Mouse (Mus musculus): ENCODE results near the gene Egr4. TPM values are rescaled to one million over a fixed set of nuclear protein-coding genes. Genes with fewer than 3 reads are reported as not detected.

Egr4 gene
- polyA plus RNA-seq, 1 experiment from 2014 or later, result not detected

- no peak overlapping the region for H3K9ac ChIP-seq (ENCODE audit: low read depth, low read length)
- peak overlapping the region; percentile 56 for H3K4me2 ChIP-seq (ENCODE audit: low read depth, low read length)
- peaks cover 33% of the 10 kb centered on the region for H3K27me3 ChIP-seq (replicated peaks; ENCODE audit: control insufficient read depth, insufficient read depth, low read length)
- H3K4me1 ChIP-seq (ENCODE audit: control insufficient read depth, insufficient read depth, low read length), result peaks cover 11% of the 10 kb centered on the region
- peak; percentile 58; the same call in 1 of the 2 replicates for ATAC-seq
- WGBS, result 2% methylated on average over 80 of the region's 92 CpGs
- H3K36me3 ChIP-seq (ENCODE audit: control insufficient read depth, insufficient read depth, low read length), result no peaks in the 10 kb centered on the region
- H3K27ac ChIP-seq (ENCODE audit: low read length), result no peak overlapping the region
- no peaks in the 10 kb centered on the region for H3K9me3 ChIP-seq (ENCODE audit: control insufficient read depth, low read length)
- peak overlapping the region; percentile 47 for H3K4me3 ChIP-seq (ENCODE audit: low read length)
Measured at GRCm38 (mm10) chr6:85483843-85484721, 29.3 kb downstream of the Egr4 start.

GRCm38 (mm10) chr6:85480685-85481084 is 32.7 kb downstream of the Egr4 start:
- H3K9me3 ChIP-seq (ENCODE audit: control insufficient read depth, low read length), result no peaks in the 10 kb centered on the region
- H3K27me3 ChIP-seq (replicated peaks; ENCODE audit: control insufficient read depth, insufficient read depth, low read length), result peaks cover 35% of the 10 kb centered on the region
- peaks cover 11% of the 10 kb centered on the region for H3K4me1 ChIP-seq (ENCODE audit: control insufficient read depth, insufficient read depth, low read length)
- WGBS, result 63% methylated on average over 16 of the region's 16 CpGs
- H3K27ac ChIP-seq (ENCODE audit: low read length), result no peak overlapping the region
- ATAC-seq, result no peak
- no peak overlapping the region for H3K9ac ChIP-seq (ENCODE audit: low read depth, low read length)
- no peaks in the 10 kb centered on the region for H3K36me3 ChIP-seq (ENCODE audit: control insufficient read depth, insufficient read depth, low read length)
- H3K4me3 ChIP-seq (ENCODE audit: low read length), result no peak overlapping the region
- no peak overlapping the region for H3K4me2 ChIP-seq (ENCODE audit: low read depth, low read length)

GRCm38 (mm10) chr6:85479979-85480378 is 33.4 kb downstream of the Egr4 start:
- ATAC-seq, result no peak
- Histone ChIP-seq H3K9ac (ENCODE audit: low read depth, low read length) (no peak overlapping the region), H3K4me2 (ENCODE audit: low read depth, low read length) (no peak overlapping the region), H3K27me3 (replicated peaks; ENCODE audit: control insufficient read depth, insufficient read depth, low read length) (peaks cover 31% of the 10 kb centered on the region), H3K36me3 (ENCODE audit: control insufficient read depth, insufficient read depth, low read length) (no peaks in the 10 kb centered on the region), H3K9me3 (ENCODE audit: control insufficient read depth, low read length) (no peaks in the 10 kb centered on the region), H3K4me1 (ENCODE audit: control insufficient read depth, insufficient read depth, low read length) (peaks cover 11% of the 10 kb centered on the region), H3K4me3 (ENCODE audit: low read length) (no peak overlapping the region), H3K27ac (ENCODE audit: low read length) (no peak overlapping the region)
- 81% methylated on average over 5 of the region's 5 CpGs for WGBS

GRCm38 (mm10) chr6:85478416-85478815 is 35.0 kb downstream of the Egr4 start:
- H3K4me2 ChIP-seq (ENCODE audit: low read depth, low read length), result no peak overlapping the region
- H3K4me3 ChIP-seq (ENCODE audit: low read length), result no peak overlapping the region
- no peaks in the 10 kb centered on the region for H3K4me1 ChIP-seq (ENCODE audit: control insufficient read depth, insufficient read depth, low read length)
- H3K36me3 ChIP-seq (ENCODE audit: control insufficient read depth, insufficient read depth, low read length), result no peaks in the 10 kb centered on the region
- no peak for ATAC-seq
- H3K9ac ChIP-seq (ENCODE audit: low read depth, low read length), result no peak overlapping the region
- H3K27ac ChIP-seq (ENCODE audit: low read length), result no peak overlapping the region
- H3K27me3 ChIP-seq (replicated peaks; ENCODE audit: control insufficient read depth, insufficient read depth, low read length), result peaks cover 15% of the 10 kb centered on the region; the same call in 1 of the 2 replicates
- WGBS, result 38% methylated on average over 14 of the region's 14 CpGs
- H3K9me3 ChIP-seq (ENCODE audit: control insufficient read depth, low read length), result no peaks in the 10 kb centered on the region

- Histone ChIP-seq H3K4me1 (ENCODE audit: control insufficient read depth, insufficient read depth, low read length) (no peaks in the 10 kb centered on the region), H3K9ac (ENCODE audit: low read depth, low read length) (no peak overlapping the region), H3K36me3 (ENCODE audit: control insufficient read depth, insufficient read depth, low read length) (no peaks in the 10 kb centered on the region), H3K9me3 (ENCODE audit: control insufficient read depth, low read length) (no peaks in the 10 kb centered on the region), H3K27me3 (replicated peaks; ENCODE audit: control insufficient read depth, insufficient read depth, low read length) (peaks cover 13% of the 10 kb centered on the region; the same call in 1 of the 2 replicates), H3K27ac (ENCODE audit: low read length) (no peak overlapping the region), H3K4me3 (ENCODE audit: low read length) (no peak overlapping the region), H3K4me2 (ENCODE audit: low read depth, low read length) (no peak overlapping the region)
- no peak for ATAC-seq
- 31% methylated on average over 10 of the region's 10 CpGs for WGBS
Measured at GRCm38 (mm10) chr6:85477366-85477917, 35.9 kb downstream of the Egr4 start.

- H3K27ac ChIP-seq (ENCODE audit: low read length), result no peak overlapping the region
- no peak for ATAC-seq
- H3K9me3 ChIP-seq (ENCODE audit: control insufficient read depth, low read length), result no peaks in the 10 kb centered on the region
- H3K27me3 ChIP-seq (replicated peaks; ENCODE audit: control insufficient read depth, insufficient read depth, low read length), result peaks cover 8% of the 10 kb centered on the region; the same call in 1 of the 2 replicates
- H3K9ac ChIP-seq (ENCODE audit: low read depth, low read length), result no peak overlapping the region
- H3K4me1 ChIP-seq (ENCODE audit: control insufficient read depth, insufficient read depth, low read length), result no peaks in the 10 kb centered on the region
- no peak overlapping the region for H3K4me3 ChIP-seq (ENCODE audit: low read length)
- H3K36me3 ChIP-seq (ENCODE audit: control insufficient read depth, insufficient read depth, low read length), result no peaks in the 10 kb centered on the region
- 80% methylated on average over 3 of the region's 3 CpGs for WGBS
- no peak overlapping the region for H3K4me2 ChIP-seq (ENCODE audit: low read depth, low read length)
Measured at GRCm38 (mm10) chr6:85475581-85475980, 37.8 kb downstream of the Egr4 start.

- Histone ChIP-seq H3K36me3 (ENCODE audit: control insufficient read depth, insufficient read depth, low read length) (peaks cover 5% of the 10 kb centered on the region), H3K4me3 (ENCODE audit: low read length) (no peak overlapping the region), H3K9me3 (ENCODE audit: control insufficient read depth, low read length) (no peaks in the 10 kb centered on the region), H3K4me2 (ENCODE audit: low read depth, low read length) (no peak overlapping the region), H3K9ac (ENCODE audit: low read depth, low read length) (no peak overlapping the region), H3K4me1 (ENCODE audit: control insufficient read depth, insufficient read depth, low read length) (no peaks in the 10 kb centered on the region), H3K27ac (ENCODE audit: low read length) (no peak overlapping the region), H3K27me3 (replicated peaks; ENCODE audit: control insufficient read depth, insufficient read depth, low read length) (peaks cover under 1% of the 10 kb centered on the region; the same call in 1 of the 2 replicates)
- no peak for ATAC-seq
- 51% methylated on average over 5 of the region's 5 CpGs for WGBS
Measured at GRCm38 (mm10) chr6:85472542-85472941, 40.8 kb downstream of the Egr4 start.

GRCm38 (mm10) chr6:85471962-85472361 is 41.4 kb downstream of the Egr4 start:
- Histone ChIP-seq H3K27ac (ENCODE audit: low read length) (no peak overlapping the region), H3K9me3 (ENCODE audit: control insufficient read depth, low read length) (no peaks in the 10 kb centered on the region), H3K4me3 (ENCODE audit: low read length) (no peak overlapping the region), H3K4me1 (ENCODE audit: control insufficient read depth, insufficient read depth, low read length) (no peaks in the 10 kb centered on the region), H3K4me2 (ENCODE audit: low read depth, low read length) (no peak overlapping the region), H3K9ac (ENCODE audit: low read depth, low read length) (no peak overlapping the region), H3K27me3 (replicated peaks; ENCODE audit: control insufficient read depth, insufficient read depth, low read length) (no peaks in the 10 kb centered on the region), H3K36me3 (ENCODE audit: control insufficient read depth, insufficient read depth, low read length) (peaks cover 8% of the 10 kb centered on the region)
- no peak for ATAC-seq
- 63% methylated on average over 8 of the region's 8 CpGs for WGBS

GRCm38 (mm10) chr6:85469660-85470430 is 43.5 kb downstream of the Egr4 start:
- peak; percentile 36; the same call in 1 of the 2 replicates for ATAC-seq
- Histone ChIP-seq H3K27me3 (replicated peaks; ENCODE audit: control insufficient read depth, insufficient read depth, low read length) (no peaks in the 10 kb centered on the region), H3K4me3 (ENCODE audit: low read length) (no peak overlapping the region), H3K9ac (ENCODE audit: low read depth, low read length) (no peak overlapping the region), H3K4me1 (ENCODE audit: control insufficient read depth, insufficient read depth, low read length) (no peaks in the 10 kb centered on the region), H3K27ac (ENCODE audit: low read length) (no peak overlapping the region), H3K36me3 (ENCODE audit: control insufficient read depth, insufficient read depth, low read length) (peaks cover 20% of the 10 kb centered on the region), H3K9me3 (ENCODE audit: control insufficient read depth, low read length) (no peaks in the 10 kb centered on the region), H3K4me2 (ENCODE audit: low read depth, low read length) (no peak overlapping the region)
- WGBS, result 76% methylated on average over 5 of the region's 5 CpGs
